Mouse (Mus musculus): ENCODE results near the gene Prr3.

- no peak for TF ChIP-seq CTCF (IDR thresholded peaks at IDR 0.05; ENCODE audit: low read depth, low read length)
- no peak for TF ChIP-seq POLR2A (IDR thresholded peaks at IDR 0.05; ENCODE audit: insufficient read depth, low read length)
- TF ChIP-seq EP300 (IDR thresholded peaks at IDR 0.05; ENCODE audit: insufficient read depth, low read depth, low read length): no peak
These were observed 47.6 kb upstream of the Prr3 start for GRCm38 (mm10) chr17:36027663-36028062.

Measured in ES-Bruce4 (cell line).